Comparison of ENCODE assay signal across 17 mouse cellular contexts in genomic region chr12:75286166-75286565, GRCm38 (mm10). TPM values are rescaled to one million over a fixed set of nuclear protein-coding genes. Genes with fewer than 3 reads are reported as not detected.
A peak's percentile ranks its signal among the peaks of the same experiment; 100 is the strongest.
DNase-seq lines count a peak whose midpoint lies in the region; ATAC-seq lines count a peak whose summit lies in the region.
"Had no signal": no experiment of that assay in that cellular context is flagged by ENCODE, and none has a peak within 500 bp of the region (broad histone marks: within the 10 kb centered on the region; RNA-seq: fewer than 3 reads in every experiment).

No protein-coding gene starts in this region.

- H3K9ac ChIP-seq in lung, embryonic 15.5 days = no peak overlapping the region
- H3K9ac ChIP-seq in liver, embryonic 11.5 days (ENCODE audit: low read depth, low read length) = no peak overlapping the region
- H3K9ac ChIP-seq: embryonic facial prominence, embryonic 13.5 days; heart, embryonic 13.5 days; midbrain, embryonic 13.5 days; neural tube, embryonic 12.5 days had no signal

- peaks cover 19% of the 10 kb centered on the region for H3K4me1 ChIP-seq in lung, embryonic 15.5 days
- H3K4me1 ChIP-seq in liver, embryonic 11.5 days (replicated peaks; ENCODE audit: control insufficient read depth, insufficient read depth, low read length) = no peaks in the 10 kb centered on the region
- H3K4me1 ChIP-seq: midbrain, embryonic 13.5 days; neural tube, embryonic 12.5 days had no signal

- H3K9me3 ChIP-seq in lung, embryonic 15.5 days = no peaks in the 10 kb centered on the region
- H3K9me3 ChIP-seq in liver, embryonic 11.5 days (ENCODE audit: control insufficient read depth, low read length) = no peaks in the 10 kb centered on the region
- H3K9me3 ChIP-seq: embryonic facial prominence, embryonic 13.5 days; heart, embryonic 13.5 days; midbrain, embryonic 13.5 days; neural tube, embryonic 12.5 days had no signal

- H3K27me3 ChIP-seq in lung, embryonic 15.5 days = no peaks in the 10 kb centered on the region
- H3K27me3 ChIP-seq in liver, embryonic 11.5 days (replicated peaks; ENCODE audit: control insufficient read depth, insufficient read depth, low read length) = no peaks in the 10 kb centered on the region
- H3K27me3 ChIP-seq: embryonic facial prominence, embryonic 13.5 days; midbrain, embryonic 13.5 days; neural tube, embryonic 12.5 days had no signal

- H3K36me3 ChIP-seq in lung, embryonic 15.5 days = no peaks in the 10 kb centered on the region
- no peaks in the 10 kb centered on the region for H3K36me3 ChIP-seq in liver, embryonic 11.5 days (ENCODE audit: control insufficient read depth, insufficient read depth, low read length)
- H3K36me3 ChIP-seq: embryonic facial prominence, embryonic 13.5 days; heart, embryonic 13.5 days; midbrain, embryonic 13.5 days; neural tube, embryonic 12.5 days had no signal

- intact Hi-C loops in gastrocnemius, postnatal 14 days (cut with DNase I; ENCODE audit: low total_unique reads) = no loop called here
- intact Hi-C loops in heart, postnatal 14 days (cut with DNase I) = loop anchor here (10.0 kb wide), 1 partner anchor 369 kb away; no protein-coding TSS in a partner anchor
- intact Hi-C loops in left cerebral cortex, postnatal 14 days (cut with DNase I) = no loop called here

- no peak overlapping the region for H3K27ac ChIP-seq in lung, embryonic 15.5 days
- H3K27ac ChIP-seq in liver, embryonic 11.5 days (ENCODE audit: low read depth, low read length) = no peak overlapping the region
- H3K27ac ChIP-seq: embryonic facial prominence, embryonic 13.5 days; midbrain, embryonic 13.5 days; neural tube, embryonic 12.5 days had no signal

- no peak overlapping the region for H3K4me3 ChIP-seq in lung, embryonic 15.5 days
- H3K4me3 ChIP-seq in liver, embryonic 11.5 days (ENCODE audit: low read depth, low read length) = no peak overlapping the region
- H3K4me3 ChIP-seq: embryonic facial prominence, embryonic 13.5 days; heart, embryonic 13.5 days; midbrain, embryonic 13.5 days; neural tube, embryonic 12.5 days had no signal

- no peak overlapping the region for H3K4me2 ChIP-seq in lung, embryonic 15.5 days
- no peak overlapping the region for H3K4me2 ChIP-seq in liver, embryonic 11.5 days
- H3K4me2 ChIP-seq: embryonic facial prominence, embryonic 13.5 days; heart, embryonic 13.5 days; midbrain, embryonic 13.5 days; neural tube, embryonic 12.5 days had no signal

- 57% methylated on average over 3 of the region's 3 CpGs for WGBS in lung, embryonic 15.5 days
- 77% methylated on average over 3 of the region's 3 CpGs for WGBS in liver, embryonic 11.5 days

- DNase-seq in lung, adult 18-20 months = no peak
- DNase-seq in gastrocnemius, postnatal 14 days = peak; percentile 66
- DNase-seq in heart, postnatal 14 days = peak; percentile 61 to 65
- peak; percentile 74 for DNase-seq in skeletal muscle tissue, adult 2 months (ENCODE audit: low read depth, low spot score)
- no peak for DNase-seq in liver, embryonic 11.5 days (ENCODE audit: low spot score)
- no peak for DNase-seq in left cerebral cortex, postnatal 14 days (ENCODE audit: low spot score in 2 of 2)
- DNase-seq: cerebellum, adult 2 months; layer of hippocampus, adult 9-11 months; thymus, postnatal 4 days had no signal

- peak; percentile 17; the same call in 1 of the 2 replicates for ATAC-seq in lung, embryonic 15.5 days (ENCODE audit: borderline replicate concordance, extremely low read depth, low FRiP score, low TSS enrichment)
- ATAC-seq in liver, embryonic 11.5 days (replicated peaks; ENCODE audit: low FRiP score) = no peak
- ATAC-seq: CD4-positive, CD25-positive, alpha-beta regulatory T cell, adult 4 months; forebrain, embryonic 14.5 days; inflammation-experienced regulatory T-cells, adult 6 months; midbrain, embryonic 13.5 days had no signal

RNA-seq across cellular contexts. Expression of gene Rhoj, which starts 22.0 kb away (rescaled TPM):
- 64.0 and 69.3 TPM in 2 replicates for polyA plus RNA-seq in lung, embryonic 15.5 days (2015; fragmentation: Nextera tagmentation; extraction: Ambion mirVana)
- 10 to 100 TPM; 29.8 to 32.6 TPM for total RNA-seq in gastrocnemius, postnatal 14 days (2021)
- 10 to 100 TPM; 45.6 to 48.9 TPM for total RNA-seq in heart, postnatal 14 days (2021)
- 16.0 and 16.1 TPM in 2 replicates for polyA plus RNA-seq in liver, embryonic 11.5 days (2014; fragmentation: Nextera tagmentation; extraction: Ambion mirVana)
- 1 to 10 TPM; 6.8 to 8.5 TPM for total RNA-seq in left cerebral cortex, postnatal 14 days (2021)

Comparison
In these comparisons a context has a peak if more than half of its experiments do, and no peak if none do; other contexts are left out.
1. DNase-seq: peak in gastrocnemius, postnatal 14 days (single experiment), heart, postnatal 14 days (2 of 2) and skeletal muscle tissue, adult 2 months (single experiment); none in lung, adult 18-20 months (0 of 2), liver, embryonic 11.5 days (single experiment) and left cerebral cortex, postnatal 14 days (0 of 2).